Mouse (Mus musculus): ENCODE measurements around the gene Fam189a2. TPM values are rescaled to one million over a fixed set of nuclear protein-coding genes. Genes with fewer than 3 reads are reported as not detected.

Gene Fam189a2
- polyA plus RNA-seq, 1 experiment from 2014 or later: 1.9 TPM

DNA sequence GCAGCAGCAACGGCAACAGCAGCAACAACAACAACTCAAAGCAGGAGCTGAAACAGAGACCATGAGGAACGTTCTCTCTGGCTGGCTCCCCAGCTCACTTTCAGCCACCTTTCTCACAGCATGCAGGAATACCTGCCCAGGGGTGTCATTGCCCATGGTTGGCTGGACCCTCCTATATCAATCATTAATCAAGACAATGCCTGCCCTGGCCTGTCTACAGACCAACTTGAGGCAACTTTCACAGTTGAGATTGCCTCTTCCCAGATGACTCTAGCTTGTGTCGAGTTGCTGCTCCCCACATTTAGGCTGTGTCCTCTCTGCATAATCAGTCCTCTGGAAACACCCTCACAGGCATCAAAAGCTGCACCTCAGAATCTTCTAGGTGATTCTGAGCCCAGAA lies 17.6 kb downstream of the Fam189a2 start:
- ATAC-seq (ENCODE audit: low read depth) (no peak), DNase-seq (ENCODE audit: low spot score) (no peak)
- H3K4me2 ChIP-seq (ENCODE audit: low read depth, low read length): no peak overlapping the region
- H3K4me3 ChIP-seq (ENCODE audit: low read depth, low read length): no peak overlapping the region
- peaks cover 7% of the 10 kb centered on the region for H3K9me3 ChIP-seq (ENCODE audit: control insufficient read depth, low read length)
- WGBS: 75% methylated on average over 3 of the region's 3 CpGs
- no peaks in the 10 kb centered on the region for H3K27me3 ChIP-seq (replicated peaks; ENCODE audit: control insufficient read depth, insufficient read depth, low read length)
- no peak overlapping the region for H3K27ac ChIP-seq (replicated peaks; ENCODE audit: low read depth, low read length)
- H3K4me1 ChIP-seq (ENCODE audit: control insufficient read depth, insufficient read depth, low read length): peaks cover 8% of the 10 kb centered on the region; the same call in 1 of the 2 replicates
- H3K36me3 ChIP-seq (ENCODE audit: control insufficient read depth, insufficient read depth, low read length): no peaks in the 10 kb centered on the region
- H3K9ac ChIP-seq (ENCODE audit: low read depth, low read length): no peak overlapping the region

DNA sequence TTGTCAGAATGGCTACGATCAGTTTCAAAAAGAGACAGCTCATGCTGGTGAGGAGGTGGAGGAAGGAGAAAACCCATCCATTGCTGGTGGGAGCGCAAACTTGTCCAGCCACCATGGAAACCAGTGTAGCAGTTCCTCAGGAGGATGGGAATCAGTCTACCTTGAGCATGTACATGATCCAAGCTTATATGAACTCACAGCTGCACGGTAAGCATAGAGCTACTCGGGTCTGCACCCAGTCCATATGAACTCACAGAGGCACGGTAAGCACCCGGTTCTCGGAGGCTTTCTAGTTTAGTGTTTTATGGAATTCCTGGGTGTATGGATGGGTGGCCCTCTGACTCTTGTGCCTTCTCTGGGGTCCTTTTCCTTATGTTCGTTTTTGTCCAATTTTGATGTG lies 18.3 kb downstream of the Fam189a2 start:
- no peak for ATAC-seq (ENCODE audit: low read depth)
- no peaks in the 10 kb centered on the region for H3K36me3 ChIP-seq (ENCODE audit: control insufficient read depth, insufficient read depth, low read length)
- H3K27me3 ChIP-seq (replicated peaks; ENCODE audit: control insufficient read depth, insufficient read depth, low read length): no peaks in the 10 kb centered on the region
- H3K4me1 ChIP-seq (ENCODE audit: control insufficient read depth, insufficient read depth, low read length): peaks cover 4% of the 10 kb centered on the region; the same call in 1 of the 2 replicates
- no peak overlapping the region for H3K27ac ChIP-seq (replicated peaks; ENCODE audit: low read depth, low read length)
- H3K9me3 ChIP-seq (ENCODE audit: control insufficient read depth, low read length): peaks cover 7% of the 10 kb centered on the region
- no peak overlapping the region for H3K4me3 ChIP-seq (ENCODE audit: low read depth, low read length)
- WGBS: 93% methylated on average over 8 of the region's 8 CpGs
- no peak overlapping the region for H3K4me2 ChIP-seq (ENCODE audit: low read depth, low read length)
- H3K9ac ChIP-seq (ENCODE audit: low read depth, low read length): no peak overlapping the region
- no peak for DNase-seq (ENCODE audit: low spot score)

DNA sequence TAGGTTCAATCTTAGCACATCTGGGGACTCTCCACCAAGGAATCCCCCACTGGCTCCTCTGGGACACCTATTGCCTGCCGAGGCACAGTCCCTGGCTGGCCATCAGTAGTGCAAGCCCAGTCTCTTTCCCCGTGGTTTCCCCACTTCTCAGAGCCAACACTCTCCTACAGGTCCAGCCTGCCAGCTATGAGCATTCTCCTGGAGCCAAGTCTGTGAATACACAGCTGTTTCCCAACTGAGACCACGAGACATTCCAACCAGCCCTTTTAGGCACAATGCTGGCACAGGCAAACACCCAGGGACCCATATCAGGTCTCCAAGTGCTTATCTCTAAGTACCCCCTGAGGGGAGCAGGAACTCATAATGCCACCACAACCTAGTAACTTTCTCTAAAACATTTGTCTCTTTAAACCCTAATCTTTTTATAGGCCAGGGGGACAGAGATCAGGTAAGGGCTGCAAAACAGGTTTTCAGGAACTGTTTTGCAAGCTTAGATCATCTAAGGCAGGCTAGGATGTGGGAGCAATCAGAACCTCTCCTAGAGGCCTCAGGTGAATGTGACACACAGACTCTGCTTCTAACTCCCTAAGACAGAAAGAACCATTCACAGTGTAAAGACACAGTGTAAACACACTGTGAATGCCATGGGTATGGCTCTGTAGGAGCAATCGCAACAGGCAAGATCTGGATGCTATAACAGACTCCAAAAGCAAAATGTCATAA lies 23.0 kb downstream of the Fam189a2 start:
- DNase-seq (ENCODE audit: low spot score) (peak; percentile 62), ATAC-seq (ENCODE audit: low read depth) (peak; percentile 47; the same call in 1 of the 2 replicates)
- H3K27me3 ChIP-seq (replicated peaks; ENCODE audit: control insufficient read depth, insufficient read depth, low read length): no peaks in the 10 kb centered on the region
- no peak overlapping the region for H3K9ac ChIP-seq (ENCODE audit: low read depth, low read length)
- 59% methylated on average over 4 of the region's 4 CpGs for WGBS
- no peak overlapping the region for H3K27ac ChIP-seq (replicated peaks; ENCODE audit: low read depth, low read length)
- H3K4me2 ChIP-seq (ENCODE audit: low read depth, low read length): no peak overlapping the region
- H3K9me3 ChIP-seq (ENCODE audit: control insufficient read depth, low read length): peaks cover 7% of the 10 kb centered on the region
- H3K36me3 ChIP-seq (ENCODE audit: control insufficient read depth, insufficient read depth, low read length): no peaks in the 10 kb centered on the region
- H3K4me1 ChIP-seq (ENCODE audit: control insufficient read depth, insufficient read depth, low read length): no peaks in the 10 kb centered on the region
- no peak overlapping the region for H3K4me3 ChIP-seq (ENCODE audit: low read depth, low read length)

DNA sequence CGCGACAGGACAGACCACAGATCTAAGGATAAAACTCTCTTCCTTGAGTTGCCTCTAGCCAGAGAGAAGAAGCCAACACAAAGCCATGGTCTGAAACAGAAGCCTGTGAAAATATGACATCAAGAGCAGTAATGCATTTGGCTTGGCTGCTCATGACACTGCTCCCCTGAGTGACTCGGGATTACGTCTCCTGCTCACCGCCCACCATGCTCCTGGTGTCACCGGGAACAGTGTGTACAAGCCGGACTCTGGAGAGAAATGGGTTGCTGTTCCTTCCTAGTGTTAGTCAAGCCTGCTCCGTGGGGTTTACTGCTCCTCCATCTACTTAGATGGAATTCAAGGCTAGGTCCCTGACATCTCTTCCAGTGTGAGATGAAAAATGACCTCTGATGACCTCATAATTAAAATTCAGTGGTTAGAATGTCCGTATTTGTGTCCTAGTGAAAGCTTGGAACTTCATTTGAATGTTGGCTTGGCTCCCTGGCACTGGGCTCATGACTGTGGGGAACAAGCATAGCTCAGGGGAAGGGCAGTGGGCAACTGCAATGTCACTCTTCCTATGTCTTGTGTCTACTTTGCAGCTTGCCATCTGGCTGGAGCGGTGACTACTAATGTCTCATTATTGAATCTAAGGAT lies 23.7 kb downstream of the Fam189a2 start:
- Histone ChIP-seq H3K4me3 (ENCODE audit: low read depth, low read length) (no peak overlapping the region), H3K9ac (ENCODE audit: low read depth, low read length) (no peak overlapping the region), H3K27ac (replicated peaks; ENCODE audit: low read depth, low read length) (no peak overlapping the region), H3K4me1 (ENCODE audit: control insufficient read depth, insufficient read depth, low read length) (no peaks in the 10 kb centered on the region), H3K36me3 (ENCODE audit: control insufficient read depth, insufficient read depth, low read length) (no peaks in the 10 kb centered on the region), H3K27me3 (replicated peaks; ENCODE audit: control insufficient read depth, insufficient read depth, low read length) (no peaks in the 10 kb centered on the region), H3K4me2 (ENCODE audit: low read depth, low read length) (no peak overlapping the region), H3K9me3 (ENCODE audit: control insufficient read depth, low read length) (peaks cover 7% of the 10 kb centered on the region)
- ATAC-seq (ENCODE audit: low read depth) (no peak), DNase-seq (ENCODE audit: low spot score) (no peak)
- WGBS: 88% methylated on average over 10 of the region's 10 CpGs

DNA sequence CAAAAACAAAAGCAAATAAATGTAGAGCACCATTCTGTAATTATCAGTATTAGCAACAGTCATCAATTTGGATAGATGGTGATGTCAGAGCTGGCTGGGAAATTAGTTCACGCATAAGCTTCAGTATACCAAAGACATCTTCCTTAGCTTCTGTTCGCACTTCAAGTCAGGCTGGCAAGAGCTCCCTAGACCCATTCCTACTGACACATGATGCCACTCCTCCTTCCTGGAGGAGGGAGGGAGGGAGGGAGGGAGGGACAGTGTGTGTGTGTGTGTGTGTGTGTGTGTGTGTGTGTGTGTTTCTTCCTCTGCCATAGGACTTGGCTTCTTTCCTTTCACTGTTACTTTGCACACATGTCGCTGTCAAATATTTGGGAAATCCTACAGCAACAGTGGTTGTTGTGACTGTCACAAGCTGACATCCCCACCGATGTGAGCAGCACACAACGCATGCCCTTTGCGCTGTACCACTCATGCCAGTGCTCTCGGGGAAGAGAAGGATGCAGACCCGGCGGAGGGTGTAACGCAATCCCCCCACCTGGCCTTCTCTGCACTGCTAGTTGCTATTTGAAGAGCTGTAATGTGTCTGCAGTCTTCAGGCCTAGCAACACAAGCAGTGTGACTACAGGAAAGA lies 34.9 kb downstream of the Fam189a2 start:
- Histone ChIP-seq H3K27me3 (replicated peaks; ENCODE audit: control insufficient read depth, insufficient read depth, low read length) (no peaks in the 10 kb centered on the region), H3K9me3 (ENCODE audit: control insufficient read depth, low read length) (no peaks in the 10 kb centered on the region), H3K4me1 (ENCODE audit: control insufficient read depth, insufficient read depth, low read length) (peaks cover 6% of the 10 kb centered on the region; the same call in 1 of the 2 replicates), H3K4me2 (ENCODE audit: low read depth, low read length) (no peak overlapping the region), H3K27ac (replicated peaks; ENCODE audit: low read depth, low read length) (no peak overlapping the region), H3K9ac (ENCODE audit: low read depth, low read length) (no peak overlapping the region), H3K36me3 (ENCODE audit: control insufficient read depth, insufficient read depth, low read length) (no peaks in the 10 kb centered on the region), H3K4me3 (ENCODE audit: low read depth, low read length) (no peak overlapping the region)
- WGBS: 81% methylated on average over 10 of the region's 10 CpGs
- ATAC-seq (ENCODE audit: low read depth): no peak
- no peak for DNase-seq (ENCODE audit: low spot score)

DNA sequence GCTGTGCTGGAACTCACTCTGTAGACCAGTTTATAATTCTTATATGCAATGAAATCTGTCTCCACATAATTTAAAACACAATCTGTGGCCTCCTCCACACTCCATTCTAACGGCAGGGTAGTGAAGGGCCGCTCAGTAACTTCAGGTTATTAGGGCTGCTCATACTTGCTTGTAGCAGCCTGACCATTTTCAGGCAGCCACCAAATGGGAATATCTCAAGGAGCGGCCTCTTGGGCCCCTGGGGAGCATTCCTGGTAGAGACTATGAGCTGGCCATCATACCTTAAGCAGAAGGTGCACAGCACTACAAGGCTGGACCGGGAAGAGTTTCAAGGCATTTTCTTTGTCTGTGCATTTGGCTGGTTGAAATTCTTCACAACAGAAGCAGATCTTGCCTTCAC lies 42.7 kb downstream of the Fam189a2 start:
- no peaks in the 10 kb centered on the region for H3K9me3 ChIP-seq (ENCODE audit: control insufficient read depth, low read length)
- H3K4me2 ChIP-seq (ENCODE audit: low read depth, low read length): no peak overlapping the region
- no peak overlapping the region for H3K4me3 ChIP-seq (ENCODE audit: low read depth, low read length)
- ATAC-seq (ENCODE audit: low read depth) (no peak), DNase-seq (ENCODE audit: low spot score) (no peak)
- no peaks in the 10 kb centered on the region for H3K27me3 ChIP-seq (replicated peaks; ENCODE audit: control insufficient read depth, insufficient read depth, low read length)
- no peaks in the 10 kb centered on the region for H3K36me3 ChIP-seq (ENCODE audit: control insufficient read depth, insufficient read depth, low read length)
- no peak overlapping the region for H3K27ac ChIP-seq (replicated peaks; ENCODE audit: low read depth, low read length)
- WGBS: 82% methylated on average over 4 of the region's 4 CpGs
- no peak overlapping the region for H3K9ac ChIP-seq (ENCODE audit: low read depth, low read length)
- H3K4me1 ChIP-seq (ENCODE audit: control insufficient read depth, insufficient read depth, low read length): no peaks in the 10 kb centered on the region

DNA sequence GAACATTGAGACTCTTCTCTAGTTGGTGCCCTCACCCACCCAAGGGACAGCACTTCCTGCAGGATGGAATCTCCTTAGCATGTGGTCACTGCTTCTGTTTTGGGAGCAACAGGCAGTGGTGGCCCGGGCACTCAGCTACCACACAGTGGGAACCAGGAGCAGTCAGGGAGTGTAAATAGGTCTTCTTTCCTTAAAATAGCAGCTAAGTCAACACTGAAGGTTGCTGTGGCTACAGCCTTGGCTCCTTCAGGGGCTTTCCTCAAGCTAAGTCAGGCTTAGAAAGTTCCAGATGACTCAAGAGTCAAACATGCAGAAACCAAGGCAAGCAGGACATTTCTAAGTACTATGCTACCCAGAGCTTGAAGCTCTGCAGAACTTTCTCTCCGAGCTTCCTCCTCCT lies 43.5 kb downstream of the Fam189a2 start:
- Histone ChIP-seq H3K9ac (ENCODE audit: low read depth, low read length) (no peak overlapping the region), H3K4me2 (ENCODE audit: low read depth, low read length) (no peak overlapping the region), H3K9me3 (ENCODE audit: control insufficient read depth, low read length) (no peaks in the 10 kb centered on the region), H3K4me3 (ENCODE audit: low read depth, low read length) (no peak overlapping the region), H3K27me3 (replicated peaks; ENCODE audit: control insufficient read depth, insufficient read depth, low read length) (no peaks in the 10 kb centered on the region), H3K27ac (replicated peaks; ENCODE audit: low read depth, low read length) (no peak overlapping the region), H3K4me1 (ENCODE audit: control insufficient read depth, insufficient read depth, low read length) (no peaks in the 10 kb centered on the region), H3K36me3 (ENCODE audit: control insufficient read depth, insufficient read depth, low read length) (no peaks in the 10 kb centered on the region)
- ATAC-seq (ENCODE audit: low read depth) (no peak), DNase-seq (ENCODE audit: low spot score) (no peak)
- 66% methylated on average over 2 of the region's 2 CpGs for WGBS

DNA sequence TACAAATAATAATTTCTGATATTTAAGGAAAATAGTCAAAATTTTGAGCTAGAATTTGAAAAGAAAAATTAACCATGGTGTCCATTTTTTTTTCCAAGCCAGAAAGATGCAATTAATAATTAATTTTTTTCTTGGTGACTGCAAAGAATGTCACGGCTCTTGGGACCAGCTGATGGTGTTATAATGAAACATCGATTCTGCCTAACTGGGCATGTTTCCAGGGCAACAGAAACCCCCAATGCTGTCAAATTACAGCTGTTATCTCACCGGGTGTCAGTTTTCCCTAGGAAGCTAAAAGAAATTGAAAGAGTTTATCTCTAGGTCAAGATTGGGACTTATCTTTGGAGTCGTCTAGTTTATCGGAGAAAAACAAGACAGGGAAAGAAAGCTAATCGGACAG lies 46.6 kb downstream of the Fam189a2 start:
- H3K4me3 ChIP-seq (ENCODE audit: low read depth, low read length): no peak overlapping the region
- H3K36me3 ChIP-seq (ENCODE audit: control insufficient read depth, insufficient read depth, low read length): no peaks in the 10 kb centered on the region
- H3K4me1 ChIP-seq (ENCODE audit: control insufficient read depth, insufficient read depth, low read length): no peaks in the 10 kb centered on the region
- no peak overlapping the region for H3K27ac ChIP-seq (replicated peaks; ENCODE audit: low read depth, low read length)
- DNase-seq (ENCODE audit: low spot score): no peak
- H3K27me3 ChIP-seq (replicated peaks; ENCODE audit: control insufficient read depth, insufficient read depth, low read length): no peaks in the 10 kb centered on the region
- no peak overlapping the region for H3K9ac ChIP-seq (ENCODE audit: low read depth, low read length)
- H3K9me3 ChIP-seq (ENCODE audit: control insufficient read depth, low read length): no peaks in the 10 kb centered on the region
- 69% methylated on average over 6 of the region's 6 CpGs for WGBS
- no peak overlapping the region for H3K4me2 ChIP-seq (ENCODE audit: low read depth, low read length)
- no peak for ATAC-seq (ENCODE audit: low read depth)

All from embryonic facial prominence, embryonic 14.5 days (tissue).